Mouse (Mus musculus) thymus, adult 2 months (tissue): ENCODE results near the gene Adarb2. TPM values are rescaled to one million over a fixed set of nuclear protein-coding genes. Genes with fewer than 3 reads are reported as not detected.

Experiments used
- DNase-seq: peaks from one replicate; pipeline ENCODE4 v3.0.0; 2021
- H3K27ac ChIP-seq: fragments of 200-500 bp; 2 replicates; pipeline ENCODE4 v1.5.1; 2012; ENCODE audit warnings: low read length, control low read depth; ENCODE audit not compliant: control insufficient read depth, insufficient read depth
- H3K27me3 ChIP-seq: fragments of 200-500 bp; 2 replicates; pipeline ENCODE4 v1.6.1; 2012; ENCODE audit warnings: mild to moderate bottlenecking, low read length, moderate library complexity, mixed read lengths; ENCODE audit not compliant: control insufficient read depth, insufficient read depth
- H3K36me3 ChIP-seq: fragments of 200-500 bp; 2 replicates; pipeline ENCODE4 v1.6.1; 2012; ENCODE audit warnings: mild to moderate bottlenecking, low read length, moderate library complexity; ENCODE audit not compliant: control insufficient read depth, insufficient read depth
- H3K4me1 ChIP-seq: fragments of 200-500 bp; replicated peaks from 2 replicates; pipeline ENCODE4 v1.6.1; 2012; ENCODE audit warnings: low read length; ENCODE audit not compliant: control insufficient read depth, insufficient read depth
- H3K4me3 ChIP-seq: fragments of 200-500 bp; 2 replicates; pipeline ENCODE4 v1.5.1; 2012; ENCODE audit warnings: mild to moderate bottlenecking, low read length, control low read depth, moderate library complexity; ENCODE audit not compliant: control insufficient read depth, insufficient read depth
- CTCF ChIP-seq: fragments of 200-500 bp; IDR thresholded peaks from 2 replicates; pipeline ENCODE4 v1.5.1; 2012; ENCODE audit warnings: mild to moderate bottlenecking, control low read depth, low read length, moderate library complexity, borderline replicate concordance; ENCODE audit not compliant: control insufficient read depth, poor library complexity, insufficient read depth; ENCODE audit errors: extremely low read depth
- POLR2A ChIP-seq: fragments of 200-500 bp; IDR thresholded peaks from 2 replicates; pipeline ENCODE4 v1.6.1; 2012; ENCODE audit warnings: mild to moderate bottlenecking, low read length, control low read depth, moderate library complexity; ENCODE audit not compliant: control insufficient read depth, poor library complexity, insufficient read depth; ENCODE audit errors: extremely low read depth
- WGBS: fragments of 180-500 bp; shearing (Covaris S2); methylation state at CpG from one replicate; pipeline ENCODE4 v1.1.7; 2018; 5-methylcytosine and 5-hydroxymethylcytosine counted together
- polyA plus RNA-seq: library from polyadenylated mRNA; depleted of rRNA; stranded (reverse); fragments of >200 nt; gene quantifications from 2 replicates; pipeline ENCODE4 v1.2.3, GENCODE M21; 2012

Gene Adarb2
- polyA plus RNA-seq, 1 experiment, result not detected

GRCm38 (mm10) chr13:8210776-8211175 lies 8.1 kb downstream of the Adarb2 start:
- Histone ChIP-seq H3K4me3 (no peak overlapping the region), H3K27me3 (no peaks in the 10 kb centered on the region), H3K4me1 (no peaks in the 10 kb centered on the region), H3K27ac (no peak overlapping the region), H3K36me3 (no peaks in the 10 kb centered on the region)
- no peak for TF ChIP-seq CTCF
- TF ChIP-seq POLR2A, result no peak
- DNase-seq, result no peak
- 85% methylated on average over 4 of the region's 4 CpGs for WGBS

GRCm38 (mm10) chr13:8238871-8239270 lies 36.2 kb downstream of the Adarb2 start:
- Histone ChIP-seq H3K4me3 (no peak overlapping the region), H3K27me3 (no peaks in the 10 kb centered on the region), H3K4me1 (no peaks in the 10 kb centered on the region), H3K27ac (no peak overlapping the region), H3K36me3 (no peaks in the 10 kb centered on the region)
- TF ChIP-seq CTCF (no peak), POLR2A (no peak)
- 70% methylated on average over 1 of the region's 1 CpGs for WGBS
- DNase-seq, result no peak

GRCm38 (mm10) chr13:8248016-8248667 lies 45.5 kb downstream of the Adarb2 start:
- H3K27me3 ChIP-seq, result no peaks in the 10 kb centered on the region
- H3K4me3 ChIP-seq, result no peak overlapping the region
- no peaks in the 10 kb centered on the region for H3K36me3 ChIP-seq
- no peak for DNase-seq
- no peaks in the 10 kb centered on the region for H3K4me1 ChIP-seq
- TF ChIP-seq CTCF, result no peak
- TF ChIP-seq POLR2A, result no peak
- WGBS, result 94% methylated on average over 5 of the region's 5 CpGs
- H3K27ac ChIP-seq, result no peak overlapping the region

GRCm38 (mm10) chr13:8272158-8272945 lies 69.7 kb downstream of the Adarb2 start:
- Histone ChIP-seq H3K27me3 (no peaks in the 10 kb centered on the region), H3K27ac (no peak overlapping the region), H3K4me3 (no peak overlapping the region), H3K4me1 (no peaks in the 10 kb centered on the region), H3K36me3 (no peaks in the 10 kb centered on the region)
- 66% methylated on average over 4 of the region's 4 CpGs for WGBS
- no peak for DNase-seq
- no peak for TF ChIP-seq POLR2A
- no peak for TF ChIP-seq CTCF

- Histone ChIP-seq H3K4me3 (no peak overlapping the region), H3K27ac (no peak overlapping the region), H3K27me3 (no peaks in the 10 kb centered on the region), H3K36me3 (no peaks in the 10 kb centered on the region), H3K4me1 (no peaks in the 10 kb centered on the region)
- DNase-seq, result no peak
- TF ChIP-seq CTCF (no peak), POLR2A (no peak)
- 90% methylated on average over 2 of the region's 2 CpGs for WGBS
Measured at GRCm38 (mm10) chr13:8283116-8283515, 80.5 kb downstream of the Adarb2 start.

- no peak overlapping the region for H3K4me3 ChIP-seq
- no peak overlapping the region for H3K27ac ChIP-seq
- no peaks in the 10 kb centered on the region for H3K27me3 ChIP-seq
- no peaks in the 10 kb centered on the region for H3K4me1 ChIP-seq
- no peaks in the 10 kb centered on the region for H3K36me3 ChIP-seq
- TF ChIP-seq CTCF (no peak), POLR2A (no peak)
- WGBS, result 68% methylated on average over 5 of the region's 5 CpGs
- DNase-seq, result no peak
Measured at GRCm38 (mm10) chr13:8316347-8317141, 113.9 kb downstream of the Adarb2 start.
